In the genomic region with DNA sequence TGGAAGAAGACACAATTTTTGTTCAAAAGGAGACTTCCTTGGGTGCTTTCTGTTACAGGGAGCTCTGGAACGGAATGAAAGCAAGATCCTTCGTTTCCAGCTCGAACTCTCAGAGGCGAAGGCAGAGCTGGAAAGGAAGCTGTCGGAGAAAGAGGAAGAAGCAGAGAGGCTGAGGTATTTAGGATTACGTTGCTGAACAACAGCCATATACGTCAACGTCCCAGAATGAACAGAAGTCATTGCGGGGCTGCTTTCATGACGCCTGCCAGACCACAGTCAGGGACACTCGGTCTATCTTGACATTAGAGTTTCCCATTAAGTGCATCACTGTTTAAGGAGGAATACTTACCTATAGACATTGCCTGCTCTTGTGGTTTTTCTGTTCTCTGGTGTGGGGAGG, we compare ENCODE assay signal across 25 mouse cellular contexts.
DNase-seq lines count a peak whose midpoint lies in the region; ATAC-seq and TF ChIP-seq lines count a peak whose summit lies in the region.
"Had no signal": no experiment of that assay in that cellular context is flagged by ENCODE, and none has a peak within 500 bp of the region (broad histone marks: within the 10 kb centered on the region; RNA-seq: fewer than 3 reads in every experiment).

No protein-coding gene starts in this region.

- no peak overlapping the region for H3K9ac ChIP-seq in CH12.LX (ENCODE audit: insufficient read depth, low read depth)
- H3K9ac ChIP-seq: forebrain, embryonic 13.5 days; hindbrain, embryonic 13.5 days had no signal

- no peaks in the 10 kb centered on the region for H3K9me3 ChIP-seq in CH12.LX (replicated peaks; ENCODE audit: low read length)
- H3K9me3 ChIP-seq: forebrain, embryonic 10.5 days; forebrain, embryonic 13.5 days; hindbrain, embryonic 10.5 days; hindbrain, embryonic 13.5 days had no signal

- no peak for TF ChIP-seq POLR2A in CH12.LX (IDR thresholded peaks at IDR 0.05; ENCODE audit: low read depth, low read length)

- TF ChIP-seq EP300 in CH12.LX (IDR thresholded peaks at IDR 0.05; ENCODE audit: low read length): no peak

- H3K4me3 ChIP-seq in CH12.LX (replicated peaks in 1 of 3; ENCODE audit: low read depth in 2 of 3, low read length in 2 of 3, poor library complexity in 1 of 3): no peak overlapping the region
- H3K4me3 ChIP-seq: forebrain, embryonic 10.5 days; forebrain, embryonic 13.5 days; hindbrain, embryonic 10.5 days; hindbrain, embryonic 13.5 days had no signal

- H3K4me1 ChIP-seq in CH12.LX (ENCODE audit: control insufficient read depth in 1 of 2, insufficient read depth in 2 of 2): peaks cover 0 to 4% of the 10 kb centered on the region in 2 experiments; a peak in 1 of 4 replicates
- H3K4me1 ChIP-seq: forebrain, embryonic 10.5 days; forebrain, embryonic 13.5 days; hindbrain, embryonic 10.5 days; hindbrain, embryonic 13.5 days had no signal

- no peaks in the 10 kb centered on the region for H3K36me3 ChIP-seq in CH12.LX (replicated peaks in 1 of 2; ENCODE audit: control insufficient read depth in 1 of 2, insufficient read depth in 1 of 2, low read length in 1 of 2)
- H3K36me3 ChIP-seq: forebrain, embryonic 10.5 days; hindbrain, embryonic 10.5 days; hindbrain, embryonic 13.5 days had no signal

- DNase-seq in CH12.LX (ENCODE audit: extremely low read depth): no peak
- peak; percentile 10 for DNase-seq in c-Kit-positive CD71-negative TER-119-negative erythroid progenitor cells, embryonic 14.5 days (ENCODE audit: low read depth)
- no peak for DNase-seq in kidney, adult 18-20 months
- no peak for DNase-seq in spleen, postnatal 4 days (ENCODE audit: low spot score in 2 of 2)
- DNase-seq in right cerebral cortex, postnatal 36 days (ENCODE audit: low spot score in 2 of 2): no peak
- DNase-seq: adrenal gland, adult 8-10 months; adrenal gland, postnatal 25 days; cerebellum, adult 11 months; cerebellum, adult 2 months; cerebellum, adult 9-11 months; cerebellum, postnatal 25 days; gastrocnemius, postnatal 10 days; gastrocnemius, postnatal 36 days; heart, adult 11 months had no signal

- H3K79me2 ChIP-seq in CH12.LX (replicated peaks; ENCODE audit: control insufficient read depth, extremely low read depth, insufficient read depth, poor library complexity, severe bottlenecking): no peaks in the 10 kb centered on the region

- in situ Hi-C loops in CH12.LX (cut with MboI; ENCODE audit: low pct_ligation_motif_present, low pct_unique_long_range_greater_than_20kb, low sequenced_read_pairs): no loop called here

- peak; percentile 89 to 90 for ATAC-seq in hematopoietic stem cell, adult 5-6 weeks (replicated peaks in 1 of 2; ENCODE audit: insufficient read depth in 1 of 2, low FRiP score in 2 of 2, low TSS enrichment in 1 of 2, low read depth in 1 of 2, poor library complexity in 2 of 2, severe bottlenecking in 2 of 2)
- peak; percentile 85 for ATAC-seq in megakaryocyte progenitor cell, adult 5-6 weeks (replicated peaks; ENCODE audit: poor library complexity)
- ATAC-seq: activated CD4-positive, CD25-positive, alpha-beta regulatory T cell, adult 4 months; CD4-positive, CD25-positive, alpha-beta regulatory T cell, adult 4 months; forebrain, embryonic 13.5 days; forebrain, embryonic 16.5 days; hindbrain, embryonic 16.5 days had no signal

- H3K27ac ChIP-seq in CH12.LX (ENCODE audit: insufficient read depth, low read depth): no peak overlapping the region
- H3K27ac ChIP-seq: forebrain, embryonic 10.5 days; forebrain, embryonic 13.5 days; hindbrain, embryonic 10.5 days; hindbrain, embryonic 13.5 days had no signal

- TF ChIP-seq RAD21 in CH12.LX (IDR thresholded peaks at IDR 0.05; ENCODE audit: low read depth, low read length): no peak

- dilution Hi-C loops in CH12.LX (cut with MboI; ENCODE audit: extremely low pct_ligation_motif_present, extremely low pct_unique_long_range_greater_than_20kb, low sequenced_read_pairs): no loop called here

- peak overlapping the region; percentile 19; the same call in 1 of the 2 replicates for H3K4me2 ChIP-seq in CH12.LX (ENCODE audit: insufficient read depth, low read depth, poor library complexity, severe bottlenecking)
- H3K4me2 ChIP-seq: forebrain, embryonic 13.5 days; heart, embryonic 11.5 days; hindbrain, embryonic 13.5 days had no signal

- no peaks in the 10 kb centered on the region for H3K27me3 ChIP-seq in CH12.LX (replicated peaks)
- H3K27me3 ChIP-seq: forebrain, embryonic 13.5 days; hindbrain, embryonic 13.5 days had no signal

- TF ChIP-seq CTCF in CH12.LX (conservative IDR thresholded peaks at IDR 0.05 in 1 of 2, IDR thresholded peaks at IDR 0.05 in 1 of 2; ENCODE audit: low read depth in 2 of 2, low read length in 2 of 2): no peak

TF ChIP-seq in CH12.LX, 34 proteins besides CTCF, POLR2A, EP300 and RAD21:
- no peak for TF ChIP-seq MAFK (IDR thresholded peaks at IDR 0.05; ENCODE audit: insufficient replicate concordance, low read length)
- no peak for TF ChIP-seq PAX5 (IDR thresholded peaks at IDR 0.05; ENCODE audit: low read length)
- no peak for TF ChIP-seq ZKSCAN1 (IDR thresholded peaks at IDR 0.05; ENCODE audit: borderline replicate concordance, low read depth, low read length)
- no peak for TF ChIP-seq ZNF384 (IDR thresholded peaks at IDR 0.05; ENCODE audit: low read depth, low read length)
- no peak for TF ChIP-seq MYC (IDR thresholded peaks at IDR 0.05; ENCODE audit: low read depth, low read length)
- no peak for TF ChIP-seq BHLHE40 (IDR thresholded peaks at IDR 0.05; ENCODE audit: low read depth, low read length)
- no peak for TF ChIP-seq SMC3 (IDR thresholded peaks at IDR 0.05; ENCODE audit: low read depth, low read length)
- no peak for TF ChIP-seq MEF2A (IDR thresholded peaks at IDR 0.05; ENCODE audit: borderline replicate concordance, low read depth, low read length)
- no peak for TF ChIP-seq GABPA (IDR thresholded peaks at IDR 0.05; ENCODE audit: insufficient replicate concordance, low read depth, low read length)
- TF ChIP-seq IRF4 (IDR thresholded peaks at IDR 0.05; ENCODE audit: low read depth, low read length): no peak
- TF ChIP-seq HCFC1 (IDR thresholded peaks at IDR 0.05; ENCODE audit: low read depth, low read length): no peak
- no peak for TF ChIP-seq MXI1 (IDR thresholded peaks at IDR 0.05; ENCODE audit: low read depth, low read length)
- TF ChIP-seq JUND (conservative IDR thresholded peaks at IDR 0.05; ENCODE audit: low read depth, low read length): no peak
- no peak for TF ChIP-seq USF1 (IDR thresholded peaks at IDR 0.05; ENCODE audit: low read depth, low read length)
- no peak for TF ChIP-seq MAX (IDR thresholded peaks at IDR 0.05; ENCODE audit: low read length)
- TF ChIP-seq KAT2A (IDR thresholded peaks at IDR 0.05; ENCODE audit: insufficient replicate concordance, low read length): no peak
